Mouse (Mus musculus) thymus, postnatal 10 days (tissue): ENCODE data around the gene Tcf25.
A peak's percentile ranks its signal among the peaks of the same experiment; 100 is the strongest.
"Not testable (repeated sequence)": the region's sequence is repeated elsewhere in the genome, so short reads cannot be mapped to it uniquely, and the experiment has no call there.

Experiments used
- DNase-seq, 2 experiments: peaks; one replicate each; pipeline ENCODE4 v3.0.0; 2021; ENCODE audit warnings: low spot score in 2 of 2

Tcf25 gene

GRCm38 (mm10) chr8:123428939-123429721 lies 55.6 kb downstream of the Tcf25 start:
- DNase-seq, result no peak

GRCm38 (mm10) chr8:123429722-123430013 lies 56.1 kb downstream of the Tcf25 start:
- not testable (repeated sequence) for DNase-seq

- DNase-seq, result not testable (repeated sequence)
Measured at GRCm38 (mm10) chr8:123430936-123431335, 57.4 kb downstream of the Tcf25 start.

- no peak for DNase-seq
Measured at GRCm38 (mm10) chr8:123431616-123432365, 58.2 kb downstream of the Tcf25 start.

GRCm38 (mm10) chr8:123432381-123432780 lies 58.8 kb downstream of the Tcf25 start:
- no peak for DNase-seq

- not testable (repeated sequence) for DNase-seq
Measured at GRCm38 (mm10) chr8:123433241-123433974, 59.9 kb downstream of the Tcf25 start.

GRCm38 (mm10) chr8:123441788-123442187 lies 68.2 kb downstream of the Tcf25 start:
- DNase-seq, result no peak

GRCm38 (mm10) chr8:123442351-123442750 lies 68.8 kb downstream of the Tcf25 start:
- no peak for DNase-seq

GRCm38 (mm10) chr8:123442871-123443575 lies 69.5 kb downstream of the Tcf25 start:
- DNase-seq, result peak; percentile 76 to 89

- no peak for DNase-seq
Measured at GRCm38 (mm10) chr8:123443576-123443921, 70.0 kb downstream of the Tcf25 start.

- DNase-seq, result no peak
Measured at GRCm38 (mm10) chr8:123444131-123444530, 70.6 kb downstream of the Tcf25 start.

- no peak for DNase-seq
Measured at GRCm38 (mm10) chr8:123445981-123446380, 72.4 kb downstream of the Tcf25 start.

- DNase-seq, result no peak
Measured at GRCm38 (mm10) chr8:123446799-123447198, 73.2 kb downstream of the Tcf25 start.

GRCm38 (mm10) chr8:123450783-123451182 lies 77.2 kb downstream of the Tcf25 start:
- DNase-seq, result no peak

- not testable (repeated sequence) for DNase-seq
Measured at GRCm38 (mm10) chr8:123451747-123452146, 78.2 kb downstream of the Tcf25 start.

- DNase-seq, result no peak
Measured at GRCm38 (mm10) chr8:123452149-123452548, 78.6 kb downstream of the Tcf25 start.

GRCm38 (mm10) chr8:123453291-123453690 lies 79.7 kb downstream of the Tcf25 start:
- no peak for DNase-seq
